Mouse (Mus musculus) G1E-ER4 (cell line): Measurements from ENCODE around the gene Mrpl47. TPM values are rescaled to one million over a fixed set of nuclear protein-coding genes. Genes with fewer than 3 reads are reported as not detected.

ENCODE experiments used
- GATA1 ChIP-seq: IDR thresholded peaks from one replicate; pipeline ENCODE4 v1.8.0; 2012; ENCODE audit warnings: low read length, inconsistent platforms
- polyA plus RNA-seq: library from polyadenylated mRNA; stranded (reverse); fragments of >175 nt; gene quantifications from 2 replicates; pipeline ENCODE4 v1.2.3, GENCODE M21; 2012

Gene Mrpl47
- polyA plus RNA-seq, 1 experiment = 1.7 TPM

DNA sequence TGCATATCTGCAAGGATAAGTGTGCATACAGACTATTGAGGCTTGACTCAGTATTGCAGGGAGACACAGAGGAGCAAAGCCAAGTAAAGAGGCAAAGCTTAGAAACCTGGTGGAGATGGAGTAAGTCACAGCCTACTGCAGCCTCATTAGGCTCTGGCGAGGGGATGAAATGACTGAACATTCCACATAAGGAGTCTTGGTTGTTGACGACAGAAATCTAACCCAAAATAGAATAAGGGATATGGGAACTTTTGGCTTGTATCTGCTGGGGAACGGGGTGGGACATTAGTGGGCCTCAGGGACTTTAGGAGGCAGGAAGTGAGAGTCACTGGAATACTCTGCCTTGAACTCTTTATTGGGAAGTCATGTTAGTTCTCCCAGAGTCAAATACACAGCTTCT, 52.8 kb downstream of the Mrpl47 start:
- TF ChIP-seq GATA1 = no peak

DNA sequence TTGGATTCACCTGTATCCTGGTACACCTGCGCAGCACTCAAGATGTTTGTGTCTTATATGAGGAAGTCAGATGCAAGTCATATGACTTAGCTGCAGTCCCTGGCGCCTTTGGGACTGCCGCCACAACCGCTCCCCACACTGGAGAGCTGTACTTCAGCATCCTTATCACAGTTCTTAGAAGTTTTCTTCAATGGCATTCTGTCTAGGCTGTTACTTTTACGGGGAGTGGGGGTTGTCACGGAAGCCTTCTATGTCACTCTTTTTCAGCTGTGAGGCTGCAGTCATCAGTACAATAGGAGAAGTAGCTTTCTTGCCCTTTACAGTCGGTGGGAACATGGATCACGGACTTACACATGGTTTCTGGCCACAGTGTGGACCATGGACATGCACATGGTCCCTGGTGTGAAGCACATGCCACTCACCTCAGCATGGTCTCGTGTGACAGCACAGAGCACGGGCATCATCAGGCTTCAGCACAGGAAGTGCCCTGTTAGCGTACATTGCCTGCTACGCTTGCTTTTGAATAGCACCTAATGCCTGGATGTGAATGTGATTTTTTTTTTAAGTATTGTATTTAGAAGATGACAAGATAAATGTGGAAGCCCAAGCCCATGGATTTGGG, 54.4 kb downstream of the Mrpl47 start:
- TF ChIP-seq GATA1 = no peak

DNA sequence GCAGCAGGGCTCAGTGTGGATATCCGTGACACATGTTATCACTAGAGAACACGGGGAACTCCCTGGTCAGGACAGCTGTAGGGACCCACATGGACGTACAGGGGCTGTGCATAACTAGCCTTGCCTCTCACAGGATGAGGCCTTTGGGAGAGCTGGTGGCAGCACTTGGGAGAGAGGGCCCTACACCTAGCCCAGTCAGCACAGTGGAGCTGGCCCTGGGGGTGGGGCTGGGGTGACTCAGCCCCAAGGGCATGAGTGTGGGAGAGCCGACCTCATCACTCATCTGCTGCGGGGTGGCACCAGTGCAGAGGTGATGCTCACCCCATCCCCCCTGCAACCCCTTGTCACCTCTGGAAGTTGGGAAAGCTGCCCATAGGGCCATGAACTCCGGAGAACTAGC, 61.0 kb downstream of the Mrpl47 start:
- TF ChIP-seq GATA1 = no peak

Other genes starting within 250 kb of the Mrpl47 start
- not detected in 2 replicates for gene Kcnmb3, start 245.4 kb downstream of the Mrpl47 start, polyA plus RNA-seq
- 5.3 and 8.4 TPM in 2 replicates for gene Zfp639, start 227.3 kb downstream of the Mrpl47 start, polyA plus RNA-seq
- gene Mfn1, start 208.1 kb downstream of the Mrpl47 start, polyA plus RNA-seq = 10.0 and 15.3 TPM in 2 replicates
- gene Gnb4, start 121.0 kb downstream of the Mrpl47 start, polyA plus RNA-seq = 6.2 and 10.3 TPM in 2 replicates
- gene Actl6a, start 31.3 kb downstream of the Mrpl47 start, polyA plus RNA-seq = 14.2 and 21.7 TPM in 2 replicates
- gene Ndufb5, start 615 bp downstream of the Mrpl47 start, polyA plus RNA-seq = 12.1 and 95.3 TPM in 2 replicates
- gene Usp13, start 79.9 kb upstream of the Mrpl47 start, polyA plus RNA-seq = not detected in 2 replicates